Mouse (Mus musculus) ES-E14 (cell line): ENCODE measurements around the gene Cbx8. TPM values are rescaled to one million over a fixed set of nuclear protein-coding genes. Genes with fewer than 3 reads are reported as not detected.

Experiments
- DNase-seq: peaks from one replicate; pipeline ENCODE4 v3.0.0-alpha.2; 2013; ENCODE audit warnings: low read depth, low spot score
- H3K27ac ChIP-seq: 2 replicates; pipeline ENCODE4 v1.5.1; 2012; ENCODE audit warnings: low read depth, mild to moderate bottlenecking, low read length, moderate library complexity, mixed read lengths; ENCODE audit not compliant: poor library complexity, insufficient read depth, severe bottlenecking
- H3K36me3 ChIP-seq: 2 replicates; pipeline ENCODE4 v1.6.1; 2012; ENCODE audit warnings: mild to moderate bottlenecking, low read length, moderate library complexity, mixed read lengths; ENCODE audit not compliant: control insufficient read depth, poor library complexity, insufficient read depth, severe bottlenecking
- H3K4me1 ChIP-seq, 2 experiments: fragments of 150-350 bp in 1 of 2; sonication (generic) in 1 of 2; 2 replicates each; pipeline ENCODE4 v1.6.1; 2012; ENCODE audit warnings: low read length in 2 of 2, mild to moderate bottlenecking in 1 of 2, mixed read lengths in 1 of 2; ENCODE audit not compliant: control insufficient read depth in 2 of 2, insufficient read depth in 2 of 2, poor library complexity in 1 of 2
- H3K4me3 ChIP-seq, 2 experiments: fragments of 150-350 bp in 1 of 2; sonication (generic) in 1 of 2; 2 replicates each; pipeline ENCODE4 v1.5.1; 2012; ENCODE audit warnings: low read length in 2 of 2, low read depth in 1 of 2, mild to moderate bottlenecking in 1 of 2, mixed read lengths in 1 of 2; ENCODE audit not compliant: insufficient read depth in 1 of 2, poor library complexity in 1 of 2, severe bottlenecking in 1 of 2
- H3K9ac ChIP-seq: 2 replicates; pipeline ENCODE4 v1.6.1; 2012; ENCODE audit warnings: low read depth, mild to moderate bottlenecking, low read length, mixed read lengths; ENCODE audit not compliant: poor library complexity, insufficient read depth, severe bottlenecking
- H3K9me3 ChIP-seq: fragments of 150-350 bp; sonication (generic); 2 replicates; pipeline ENCODE4 v1.6.1; 2012; ENCODE audit warnings: low read depth, mild to moderate bottlenecking, low read length; ENCODE audit not compliant: control insufficient read depth, insufficient read depth
- CHD2 ChIP-seq: IDR thresholded peaks from 2 replicates; pipeline ENCODE4 v1.6.1; 2014; ENCODE audit warnings: mild to moderate bottlenecking, low read depth, low read length, inconsistent platforms
- HCFC1 ChIP-seq: IDR thresholded peaks from 2 replicates; pipeline ENCODE4 v1.6.1; 2012; ENCODE audit warnings: low read length, inconsistent platforms, borderline replicate concordance; ENCODE audit not compliant: insufficient read depth
- MAFK ChIP-seq: IDR thresholded peaks from 2 replicates; pipeline ENCODE4 v1.6.1; 2014; ENCODE audit warnings: mild to moderate bottlenecking, low read depth, low read length, inconsistent platforms; ENCODE audit not compliant: insufficient read depth
- ZC3H11A ChIP-seq: IDR thresholded peaks from 2 replicates; pipeline ENCODE4 v1.6.1; 2012; ENCODE audit warnings: low read depth, mild to moderate bottlenecking, inconsistent platforms, low read length, borderline replicate concordance
- ZNF384 ChIP-seq: IDR thresholded peaks from 2 replicates; pipeline ENCODE4 v1.6.1; 2012; ENCODE audit warnings: low read depth, low read length, inconsistent platforms
- in situ Hi-C, 2 experiments: fragments of 600-800 bp; cut with MboI; formaldehyde crosslinking; loops; one replicate each; pipeline ENCODE4 v1.15.1; 2025; ENCODE audit warnings: low sequenced_read_pairs in 2 of 2, inconsistent platforms in 1 of 2; ENCODE audit not compliant: unreplicated experiment in 2 of 2
- total RNA-seq: library from RNA; depleted of rRNA; stranded (reverse); fragments of 300-350 nt; gene quantifications from 2 replicates; pipeline ENCODE4 v1.2.3, GENCODE M21; 2012

Gene Cbx8
- total RNA-seq, 1 experiment = 1.2 TPM

GRCm38 (mm10) chr11:119053738-119054350, 13.1 kb upstream of the Cbx8 start:
- no peak overlapping the region for H3K9ac ChIP-seq
- H3K36me3 ChIP-seq = no peaks in the 10 kb centered on the region
- H3K9me3 ChIP-seq = no peaks in the 10 kb centered on the region
- in situ Hi-C loops = loop anchor here (5.0 to 10.0 kb wide), 2 partner anchors 33 to 1181 kb away; partner anchors contain the start of genes Bahcc1 (in 1 of the 2) and Cbx4 (in 1 of the 2)
- H3K4me1 ChIP-seq = peaks cover 0 to 29% of the 10 kb centered on the region in 2 experiments; a peak in 1 of 4 replicates
- TF ChIP-seq HCFC1 = no peak
- no peak for TF ChIP-seq CHD2
- TF ChIP-seq MAFK = no peak
- H3K4me3 ChIP-seq = peak overlapping the region; percentile 33 to 41; a peak in 3 of 4 replicates
- no peak for DNase-seq
- H3K27ac ChIP-seq = no peak overlapping the region

DNA sequence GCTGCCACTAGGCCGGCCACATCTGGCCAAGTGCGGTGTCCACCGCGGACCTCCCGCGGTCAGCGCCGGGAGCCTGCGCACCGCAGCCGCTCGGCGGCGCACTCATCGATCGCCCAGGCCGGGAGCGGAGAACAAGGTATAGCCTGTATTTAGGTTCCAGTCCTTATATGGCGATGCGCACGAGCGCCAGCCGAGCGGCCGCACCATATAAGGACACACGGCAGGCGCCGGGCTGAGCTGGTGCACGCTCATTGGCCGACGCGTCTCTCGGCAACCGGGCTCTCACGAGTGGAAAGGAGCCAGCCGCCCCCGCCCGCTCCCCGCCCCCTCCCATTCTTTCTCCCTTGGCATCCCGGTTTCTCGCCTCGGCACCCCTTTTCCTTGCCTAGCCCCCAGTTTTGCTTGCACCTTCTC, 12.5 kb upstream of the Cbx8 start:
- in situ Hi-C loops = loop anchor here (5.0 to 10.0 kb wide), 2 partner anchors 34 to 1182 kb away; partner anchors contain the start of genes Bahcc1 (in 1 of the 2) and Cbx4 (in 1 of the 2)
- peaks cover 0 to 25% of the 10 kb centered on the region in 2 experiments; a peak in 1 of 4 replicates for H3K4me1 ChIP-seq
- H3K9me3 ChIP-seq = no peaks in the 10 kb centered on the region
- H3K27ac ChIP-seq = no peak overlapping the region
- H3K36me3 ChIP-seq = no peaks in the 10 kb centered on the region
- no peak for DNase-seq
- TF ChIP-seq ZNF384 (no peak), HCFC1 (no peak), CHD2 (no peak), ZC3H11A (no peak), MAFK (no peak)
- peak overlapping the region; percentile 66 for H3K9ac ChIP-seq
- H3K4me3 ChIP-seq = peak overlapping the region; percentile 59 to 65

DNA sequence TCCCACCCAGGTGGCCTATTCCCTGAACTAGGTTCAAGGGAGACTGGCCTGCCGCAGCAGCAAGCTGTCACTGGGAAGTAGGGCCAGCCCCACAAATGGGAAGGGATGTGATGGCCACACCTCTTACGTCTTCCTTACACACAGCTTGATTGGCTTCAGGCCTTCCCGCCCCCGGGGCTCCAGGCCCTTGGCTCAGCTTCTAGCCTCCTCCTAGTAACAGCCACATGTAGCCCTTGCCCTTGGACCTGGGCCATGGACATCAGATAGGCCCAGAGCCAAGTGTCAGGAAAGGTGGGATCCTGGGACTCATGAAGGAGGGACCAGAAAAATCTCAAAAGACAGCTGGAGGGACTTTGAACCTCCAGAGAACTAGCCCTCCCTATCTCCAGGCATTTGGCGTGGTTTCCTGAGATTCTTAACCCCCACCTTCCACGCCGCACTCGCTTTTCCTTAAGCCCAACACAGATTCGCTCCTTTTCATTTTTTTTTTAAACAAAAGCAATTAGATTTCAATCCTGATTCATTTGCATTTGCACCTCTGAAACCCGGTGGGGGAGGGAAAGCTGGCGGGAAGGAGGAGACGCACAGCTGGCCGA, 12.0 kb upstream of the Cbx8 start:
- no peak for TF ChIP-seq ZC3H11A
- TF ChIP-seq HCFC1 = no peak
- no peak for TF ChIP-seq ZNF384
- H3K4me1 ChIP-seq = peaks cover 0 to 21% of the 10 kb centered on the region in 2 experiments; a peak in 1 of 4 replicates
- in situ Hi-C loops = loop anchor here (5.0 to 10.0 kb wide), 2 partner anchors 35 to 1182 kb away; partner anchors contain the start of genes Bahcc1 (in 1 of the 2) and Cbx4 (in 1 of the 2)
- DNase-seq = no peak
- peak overlapping the region; percentile 59 to 65; a peak in 3 of 4 replicates for H3K4me3 ChIP-seq
- no peaks in the 10 kb centered on the region for H3K9me3 ChIP-seq
- H3K9ac ChIP-seq = peak overlapping the region; percentile 66
- H3K27ac ChIP-seq = no peak overlapping the region
- H3K36me3 ChIP-seq = no peaks in the 10 kb centered on the region

DNA sequence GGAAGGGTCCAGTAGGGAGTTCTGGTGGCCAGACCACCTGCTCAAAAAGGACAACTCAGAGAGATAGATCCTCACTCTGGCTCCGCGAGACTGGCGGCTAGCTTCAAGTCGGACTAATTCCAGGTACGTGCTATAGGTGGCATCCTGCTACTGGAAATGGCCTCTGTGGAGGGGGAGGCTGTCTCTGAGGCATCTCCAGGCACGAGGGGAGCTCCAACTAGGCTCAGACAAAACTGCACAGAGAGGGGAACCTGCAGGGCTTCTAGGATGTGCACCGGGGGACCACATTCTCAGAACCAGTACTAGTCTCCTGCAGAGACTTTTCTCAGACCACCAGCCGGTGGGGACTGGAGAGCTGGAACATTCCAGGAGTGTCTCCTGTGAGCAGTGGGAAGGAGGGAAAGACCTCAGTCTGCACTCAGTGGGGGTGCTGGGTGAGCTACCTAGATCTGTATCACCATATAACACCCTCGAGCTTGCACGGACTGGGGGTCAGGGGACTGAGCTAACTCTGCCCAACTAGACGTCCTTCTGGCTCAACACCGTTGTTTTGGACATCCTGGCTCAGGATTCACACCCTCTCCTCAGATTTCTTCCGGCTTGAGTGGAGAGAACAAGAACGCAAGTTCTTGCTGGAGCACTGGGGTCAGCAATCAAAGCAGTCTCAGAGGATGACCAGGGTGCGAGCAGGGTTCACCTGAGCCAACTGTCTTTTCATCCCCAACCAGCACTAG, 11.3 kb upstream of the Cbx8 start:
- Histone ChIP-seq H3K36me3 (no peaks in the 10 kb centered on the region), H3K9me3 (no peaks in the 10 kb centered on the region), H3K4me1 (peaks cover 0 to 26% of the 10 kb centered on the region in 2 experiments; a peak in 1 of 4 replicates), H3K4me3 (no peak overlapping the region), H3K9ac (no peak overlapping the region), H3K27ac (no peak overlapping the region)
- in situ Hi-C loops = loop anchor here (5.0 to 10.0 kb wide), 2 partner anchors 35 to 1183 kb away; partner anchors contain the start of genes Bahcc1 (in 1 of the 2) and Cbx4 (in 1 of the 2)
- DNase-seq = no peak
- TF ChIP-seq MAFK (no peak), ZC3H11A (no peak), ZNF384 (no peak)
